Mouse (Mus musculus) CH12F3 (cell line): ENCODE data around the gene Olfr402.
"Not testable (repeated sequence)": the region's sequence is repeated elsewhere in the genome, so short reads cannot be mapped to it uniquely, and the experiment has no call there.

Experiments used
- in situ Hi-C: fragments of 300-500 bp; cut with MboI; formaldehyde crosslinking; loops from 2 replicates; pipeline ENCODE4 v1.14.3; 2020; ENCODE audit warnings: low sequenced_read_pairs

The Olfr402 gene

GRCm38 (mm10) chr11:74153229-74153628 lies at the start of gene Olfr402:
Olfr402 (plus strand) TSS chr11:74153529.
- in situ Hi-C loops = no loop called here

DNA sequence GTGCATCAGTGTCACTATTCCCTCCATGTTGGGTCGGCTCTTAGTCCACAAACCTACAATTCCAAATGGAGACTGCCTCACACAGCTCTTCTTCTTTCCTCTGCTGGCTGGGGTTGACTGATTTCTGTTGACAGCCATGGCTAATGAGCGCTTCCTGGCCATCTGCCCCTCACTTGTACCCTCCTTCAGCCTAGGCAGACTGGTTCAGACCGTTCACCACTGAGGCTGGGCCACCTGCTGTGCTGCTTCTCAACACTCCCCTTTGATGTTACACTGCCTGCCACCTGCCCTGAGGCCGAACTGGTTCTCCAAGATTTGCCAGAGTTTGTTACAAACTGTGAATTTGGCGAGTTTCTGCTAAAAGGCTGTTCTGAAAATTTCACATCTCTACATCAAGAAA lies 48.3 kb upstream of the Olfr402 start:
- in situ Hi-C loops = no loop called here

GRCm38 (mm10) chr11:74113412-74113811 lies 39.9 kb upstream of the Olfr402 start, which contains the start of gene Olfr401:
Olfr401 (plus strand) TSS chr11:74113712.
- in situ Hi-C loops = no loop called here

DNA sequence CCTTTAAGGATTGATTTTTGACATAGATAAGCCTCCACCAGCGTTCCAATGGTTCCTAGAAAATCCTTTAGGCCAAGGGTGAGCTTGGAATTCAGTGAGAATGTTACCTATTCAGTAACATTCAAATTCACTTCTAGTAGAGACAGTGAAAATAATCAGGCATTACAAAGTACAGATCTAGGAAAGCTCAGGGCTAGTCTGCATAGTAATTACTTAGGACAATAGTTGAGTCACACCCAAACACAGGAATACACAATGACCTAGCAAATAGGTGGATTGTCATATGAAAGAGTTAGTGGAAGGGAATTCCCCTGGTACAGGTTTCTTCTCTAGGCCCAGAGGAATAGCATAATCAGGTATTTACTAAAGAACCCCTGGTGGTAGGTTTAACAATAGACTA lies 13.3 kb upstream of the Olfr402 start:
- in situ Hi-C loops = not testable (repeated sequence)

DNA sequence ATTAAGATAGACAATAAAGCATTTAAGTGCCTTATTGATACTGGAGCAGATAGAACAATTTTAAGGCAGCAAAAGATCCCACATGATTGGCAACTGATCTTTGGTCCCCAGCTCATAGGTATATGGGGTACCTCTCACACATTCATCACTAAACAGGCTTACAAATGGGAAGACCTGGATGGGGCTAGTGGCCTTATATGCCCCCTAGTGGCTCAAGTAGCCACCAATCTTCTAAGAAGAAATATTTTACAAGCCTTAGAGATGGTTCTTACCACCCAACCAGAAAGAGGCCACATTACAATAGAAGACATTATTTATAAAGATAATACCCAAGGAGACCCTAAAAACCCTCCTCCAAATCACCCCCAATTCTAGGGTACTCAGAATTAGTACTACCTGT lies 7.5 kb upstream of the Olfr402 start:
- in situ Hi-C loops = no loop called here

DNA sequence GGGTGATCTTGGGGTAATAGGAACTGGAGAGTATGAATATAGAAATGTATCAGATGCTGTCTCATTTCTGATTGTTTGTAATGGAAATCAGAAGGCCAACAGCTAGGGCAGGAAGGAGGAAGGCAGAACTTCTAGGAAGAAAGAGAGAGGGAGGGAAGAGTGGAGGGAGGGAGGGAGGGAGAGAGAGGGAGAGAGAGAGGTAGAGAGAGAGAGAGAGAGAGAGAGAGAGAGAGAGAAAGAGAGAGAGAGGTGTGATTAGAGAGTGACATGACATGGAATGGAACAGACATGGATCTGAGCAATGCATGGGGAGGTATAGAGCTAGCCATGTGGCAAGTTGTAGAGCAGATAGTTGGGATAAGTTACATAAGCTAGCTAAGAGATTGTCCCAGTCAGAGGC lies 15.4 kb downstream of the Olfr402 start:
- in situ Hi-C loops = no loop called here

DNA sequence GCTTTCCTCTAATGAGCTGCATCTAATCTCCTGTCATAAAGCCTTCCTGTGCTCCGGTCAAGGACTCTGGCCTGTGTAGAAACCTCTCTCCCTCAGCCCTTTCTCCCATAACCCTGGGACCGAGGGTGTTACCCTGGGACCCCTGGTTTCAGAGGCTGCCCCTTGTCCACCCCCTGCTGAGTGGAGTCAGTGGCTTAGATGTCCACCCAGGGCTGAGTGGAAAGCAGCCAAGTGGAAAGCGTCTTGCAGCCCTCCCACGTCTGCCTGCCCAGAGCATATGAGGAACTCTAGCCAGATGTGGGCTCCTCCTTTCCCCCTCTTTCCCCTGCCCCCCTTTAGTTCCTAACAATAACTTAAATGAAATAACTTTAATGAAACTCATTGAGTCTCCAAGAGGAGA lies 29.8 kb downstream of the Olfr402 start:
- in situ Hi-C loops = no loop called here

GRCm38 (mm10) chr11:74183745-74184144 lies 30.4 kb downstream of the Olfr402 start:
- in situ Hi-C loops = no loop called here

GRCm38 (mm10) chr11:74185949-74186348 lies 32.6 kb downstream of the Olfr402 start, which contains the start of gene Olfr403:
Olfr403 (plus strand) TSS chr11:74186249.
- in situ Hi-C loops = no loop called here
